Mouse (Mus musculus): ENCODE data around the gene Brms1. TPM values are rescaled to one million over a fixed set of nuclear protein-coding genes. Genes with fewer than 3 reads are reported as not detected.
"Not testable (repeated sequence)": the region's sequence is repeated elsewhere in the genome, so short reads cannot be mapped to it uniquely, and the experiment has no call there.

The Brms1 gene
- polyA plus RNA-seq, 1 experiment from 2014 or later: 26.8 TPM

- no peak overlapping the region for H3K9ac ChIP-seq (ENCODE audit: low read depth, low read length)
- no peaks in the 10 kb centered on the region for H3K9me3 ChIP-seq (replicated peaks; ENCODE audit: control insufficient read depth, low read length, poor library complexity, severe bottlenecking)
- 44% methylated on average over 5 of the region's 5 CpGs for WGBS
- H3K4me3 ChIP-seq (ENCODE audit: low read depth, low read length): no peak overlapping the region
- peaks cover 8% of the 10 kb centered on the region for H3K4me1 ChIP-seq (ENCODE audit: control insufficient read depth, insufficient read depth, low read length)
- H3K27me3 ChIP-seq (ENCODE audit: control insufficient read depth, insufficient read depth, low read depth, low read length): peaks cover 25% of the 10 kb centered on the region
- no peak overlapping the region for H3K4me2 ChIP-seq (ENCODE audit: low read length)
- H3K36me3 ChIP-seq (ENCODE audit: control insufficient read depth, insufficient read depth, low read length): no peaks in the 10 kb centered on the region
- no peak for ATAC-seq
- H3K27ac ChIP-seq (ENCODE audit: low read length): no peak overlapping the region
Measured at GRCm38 (mm10) chr19:5073518-5073917, 32.4 kb downstream of the Brms1 start.

DNA sequence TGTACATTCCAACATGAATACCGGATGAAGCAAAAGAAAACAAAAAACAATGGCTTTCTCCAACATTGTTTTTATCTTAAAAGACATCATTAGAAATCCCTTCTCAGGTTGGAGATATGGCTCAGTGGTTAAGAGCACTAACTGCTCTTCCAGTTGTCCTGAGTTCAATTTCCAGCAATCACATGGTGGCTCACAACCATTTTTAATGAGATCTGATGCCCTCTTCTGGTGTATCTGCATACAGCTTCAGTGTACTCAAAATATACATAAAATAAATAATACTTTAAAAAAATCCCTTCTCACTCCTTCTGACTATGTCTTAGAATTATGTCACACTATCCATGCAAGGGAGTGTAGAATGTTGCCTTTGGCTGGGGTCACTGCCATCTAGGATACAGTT is 38.1 kb downstream of the Brms1 start:
- Histone ChIP-seq H3K9ac (ENCODE audit: low read depth, low read length) (no peak overlapping the region), H3K4me3 (ENCODE audit: low read depth, low read length) (no peak overlapping the region), H3K4me2 (ENCODE audit: low read length) (no peak overlapping the region), H3K27me3 (ENCODE audit: control insufficient read depth, insufficient read depth, low read depth, low read length) (peaks cover 44% of the 10 kb centered on the region), H3K4me1 (ENCODE audit: control insufficient read depth, insufficient read depth, low read length) (no peaks in the 10 kb centered on the region), H3K27ac (ENCODE audit: low read length) (no peak overlapping the region), H3K9me3 (replicated peaks; ENCODE audit: control insufficient read depth, low read length, poor library complexity, severe bottlenecking) (no peaks in the 10 kb centered on the region), H3K36me3 (ENCODE audit: control insufficient read depth, insufficient read depth, low read length) (peaks cover 5% of the 10 kb centered on the region; the same call in 1 of the 2 replicates)
- 96% methylated on average over 1 of the region's 1 CpGs for WGBS
- no peak for ATAC-seq

- H3K4me1 ChIP-seq (ENCODE audit: control insufficient read depth, insufficient read depth, low read length): peaks cover 3% of the 10 kb centered on the region; the same call in 1 of the 2 replicates
- peaks cover 47% of the 10 kb centered on the region for H3K27me3 ChIP-seq (ENCODE audit: control insufficient read depth, insufficient read depth, low read depth, low read length)
- peaks cover 5% of the 10 kb centered on the region; the same call in 1 of the 2 replicates for H3K36me3 ChIP-seq (ENCODE audit: control insufficient read depth, insufficient read depth, low read length)
- H3K27ac ChIP-seq (ENCODE audit: low read length): no peak overlapping the region
- no peak overlapping the region for H3K4me2 ChIP-seq (ENCODE audit: low read length)
- ATAC-seq: no peak
- 68% methylated on average over 18 of the region's 18 CpGs for WGBS
- H3K9ac ChIP-seq (ENCODE audit: low read depth, low read length): no peak overlapping the region
- H3K4me3 ChIP-seq (ENCODE audit: low read depth, low read length): no peak overlapping the region
- no peaks in the 10 kb centered on the region for H3K9me3 ChIP-seq (replicated peaks; ENCODE audit: control insufficient read depth, low read length, poor library complexity, severe bottlenecking)
Measured at GRCm38 (mm10) chr19:5082005-5082404, 40.9 kb downstream of the Brms1 start.

- Histone ChIP-seq H3K4me1 (ENCODE audit: control insufficient read depth, insufficient read depth, low read length) (peaks cover 8% of the 10 kb centered on the region; the same call in 1 of the 2 replicates), H3K27ac (ENCODE audit: low read length) (no peak overlapping the region), H3K36me3 (ENCODE audit: control insufficient read depth, insufficient read depth, low read length) (peaks cover 5% of the 10 kb centered on the region; the same call in 1 of the 2 replicates), H3K9ac (ENCODE audit: low read depth, low read length) (no peak overlapping the region), H3K4me3 (ENCODE audit: low read depth, low read length) (no peak overlapping the region), H3K4me2 (ENCODE audit: low read length) (no peak overlapping the region), H3K27me3 (ENCODE audit: control insufficient read depth, insufficient read depth, low read depth, low read length) (peaks cover 47% of the 10 kb centered on the region), H3K9me3 (replicated peaks; ENCODE audit: control insufficient read depth, low read length, poor library complexity, severe bottlenecking) (no peaks in the 10 kb centered on the region)
- ATAC-seq: no peak
- WGBS: 71% methylated on average over 24 of the region's 24 CpGs
Measured at GRCm38 (mm10) chr19:5082596-5082995, 41.4 kb downstream of the Brms1 start.

GRCm38 (mm10) chr19:5083961-5084833 is 43.0 kb downstream of the Brms1 start:
- Histone ChIP-seq H3K36me3 (ENCODE audit: control insufficient read depth, insufficient read depth, low read length) (peaks cover 5% of the 10 kb centered on the region; the same call in 1 of the 2 replicates), H3K4me2 (ENCODE audit: low read length) (peak overlapping the region; percentile 78), H3K9me3 (replicated peaks; ENCODE audit: control insufficient read depth, low read length, poor library complexity, severe bottlenecking) (no peaks in the 10 kb centered on the region), H3K9ac (ENCODE audit: low read depth, low read length) (peak overlapping the region; percentile 87), H3K27ac (ENCODE audit: low read length) (peak overlapping the region; percentile 32; the same call in 1 of the 2 replicates), H3K27me3 (ENCODE audit: control insufficient read depth, insufficient read depth, low read depth, low read length) (peaks cover 47% of the 10 kb centered on the region), H3K4me3 (ENCODE audit: low read depth, low read length) (peak overlapping the region; percentile 70), H3K4me1 (ENCODE audit: control insufficient read depth, insufficient read depth, low read length) (peaks cover 14% of the 10 kb centered on the region)
- no peak for ATAC-seq
- WGBS: 72% methylated on average over 3 of the region's 3 CpGs

DNA sequence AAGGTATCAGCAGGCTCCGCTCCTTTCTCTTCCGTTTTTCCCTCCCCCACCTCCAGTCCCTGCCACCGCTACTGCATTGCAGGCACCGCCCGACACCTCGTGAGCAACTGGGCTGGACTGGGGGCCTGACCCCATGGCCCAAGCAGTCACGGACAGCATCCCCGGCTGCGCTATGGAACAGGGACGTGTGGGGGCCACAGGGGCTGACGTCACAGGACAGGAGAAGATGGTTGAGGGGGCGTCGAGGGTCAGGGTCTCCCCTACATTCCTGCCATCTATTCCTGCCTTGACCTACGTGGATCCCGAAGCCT is 43.6 kb downstream of the Brms1 start:
- Histone ChIP-seq H3K4me2 (ENCODE audit: low read length) (peak overlapping the region; percentile 78), H3K4me3 (ENCODE audit: low read depth, low read length) (peak overlapping the region; percentile 70), H3K4me1 (ENCODE audit: control insufficient read depth, insufficient read depth, low read length) (peaks cover 19% of the 10 kb centered on the region), H3K9ac (ENCODE audit: low read depth, low read length) (peak overlapping the region; percentile 87), H3K9me3 (replicated peaks; ENCODE audit: control insufficient read depth, low read length, poor library complexity, severe bottlenecking) (no peaks in the 10 kb centered on the region), H3K36me3 (ENCODE audit: control insufficient read depth, insufficient read depth, low read length) (peaks cover 5% of the 10 kb centered on the region; the same call in 1 of the 2 replicates), H3K27me3 (ENCODE audit: control insufficient read depth, insufficient read depth, low read depth, low read length) (peaks cover 47% of the 10 kb centered on the region), H3K27ac (ENCODE audit: low read length) (peak overlapping the region; percentile 32)
- ATAC-seq: no peak
- WGBS: 7% methylated on average over 15 of the region's 15 CpGs

- Histone ChIP-seq H3K9ac (ENCODE audit: low read depth, low read length) (peak within 1 kb of the TSS; percentile 87), H3K27ac (ENCODE audit: low read length) (peak within 1 kb of the TSS; percentile 32), H3K27me3 (ENCODE audit: control insufficient read depth, insufficient read depth, low read depth, low read length) (peaks cover 41% of the 10 kb centered on the region), H3K4me2 (ENCODE audit: low read length) (peak within 1 kb of the TSS; percentile 78), H3K4me3 (ENCODE audit: low read depth, low read length) (peak within 1 kb of the TSS; percentile 70), H3K4me1 (ENCODE audit: control insufficient read depth, insufficient read depth, low read length) (peaks cover 19% of the 10 kb centered on the region), H3K9me3 (replicated peaks; ENCODE audit: control insufficient read depth, low read length, poor library complexity, severe bottlenecking) (no peaks in the 10 kb centered on the region), H3K36me3 (ENCODE audit: control insufficient read depth, insufficient read depth, low read length) (peaks cover 5% of the 10 kb centered on the region; the same call in 1 of the 2 replicates)
- under 1% methylated on average over 67 of the region's 69 CpGs for WGBS
- ATAC-seq: no peak
Measured at GRCm38 (mm10) chr19:5085145-5085863, 44.1 kb downstream of the Brms1 start, which contains the start of gene Tmem151a. TSS of gene Tmem151a (minus strand) at chr19:5085531.

DNA sequence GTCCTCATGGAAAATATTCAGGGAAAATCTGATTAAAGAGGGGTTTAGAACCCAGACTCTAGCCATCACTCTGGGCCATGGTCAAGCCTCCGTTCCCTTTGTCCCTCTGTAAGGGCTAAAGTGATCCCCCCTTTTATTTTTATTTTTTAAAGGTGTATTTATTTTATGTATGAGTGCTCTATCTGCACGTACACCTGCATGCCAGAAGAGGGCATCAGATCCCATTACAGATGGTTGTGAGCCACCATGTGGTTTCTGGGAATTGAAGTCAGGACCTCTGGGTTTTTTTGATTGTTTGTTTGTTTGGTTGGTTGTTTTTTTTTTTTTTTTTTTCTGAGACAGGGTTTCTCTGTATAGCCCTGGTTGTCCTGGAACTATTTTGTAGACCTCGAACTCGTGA is 45.4 kb downstream of the Brms1 start:
- H3K36me3 ChIP-seq (ENCODE audit: control insufficient read depth, insufficient read depth, low read length); H3K4me2 ChIP-seq (ENCODE audit: low read length); H3K4me3 ChIP-seq (ENCODE audit: low read depth, low read length); ATAC-seq; H3K9ac ChIP-seq (ENCODE audit: low read depth, low read length); H3K27ac ChIP-seq (ENCODE audit: low read length); H3K9me3 ChIP-seq (replicated peaks; ENCODE audit: control insufficient read depth, low read length, poor library complexity, severe bottlenecking): not testable (repeated sequence)
- Histone ChIP-seq H3K4me1 (ENCODE audit: control insufficient read depth, insufficient read depth, low read length) (peaks cover 19% of the 10 kb centered on the region), H3K27me3 (ENCODE audit: control insufficient read depth, insufficient read depth, low read depth, low read length) (peaks cover 29% of the 10 kb centered on the region)
- WGBS: 53% methylated on average over 4 of the region's 4 CpGs
